Mouse (Mus musculus): ENCODE results near the gene Gstm5. TPM values are rescaled to one million over a fixed set of nuclear protein-coding genes. Genes with fewer than 3 reads are reported as not detected.
A peak's percentile ranks its signal among the peaks of the same experiment; 100 is the strongest.

Gene Gstm5
- polyA plus RNA-seq, 1 experiment from 2014 or later: 259 TPM

GRCm38 (mm10) chr3:107925335-107925734 lies 29.7 kb downstream of the Gstm5 start:
- H3K4me1 ChIP-seq (replicated peaks; ENCODE audit: control insufficient read depth, insufficient read depth, low read length): 0 out of 2 replicates have a peak, but pooled peaks cover 5% of the 10 kb centered on the region
- no peak overlapping the region for H3K4me2 ChIP-seq (replicated peaks)
- H3K36me3 ChIP-seq (replicated peaks; ENCODE audit: control insufficient read depth, insufficient read depth): no peaks in the 10 kb centered on the region
- DNase-seq (ENCODE audit: low spot score) (no peak), ATAC-seq (ENCODE audit: low FRiP score) (no peak)
- H3K27me3 ChIP-seq (ENCODE audit: control insufficient read depth, insufficient read depth, low read length): no peaks in the 10 kb centered on the region
- 93% methylated on average over 3 of the region's 3 CpGs for WGBS
- no peak overlapping the region for H3K4me3 ChIP-seq (replicated peaks; ENCODE audit: low read length)
- no peaks in the 10 kb centered on the region for H3K9me3 ChIP-seq (ENCODE audit: control insufficient read depth, low read length)
- H3K9ac ChIP-seq: no peak overlapping the region
- H3K27ac ChIP-seq: no peak overlapping the region

DNA sequence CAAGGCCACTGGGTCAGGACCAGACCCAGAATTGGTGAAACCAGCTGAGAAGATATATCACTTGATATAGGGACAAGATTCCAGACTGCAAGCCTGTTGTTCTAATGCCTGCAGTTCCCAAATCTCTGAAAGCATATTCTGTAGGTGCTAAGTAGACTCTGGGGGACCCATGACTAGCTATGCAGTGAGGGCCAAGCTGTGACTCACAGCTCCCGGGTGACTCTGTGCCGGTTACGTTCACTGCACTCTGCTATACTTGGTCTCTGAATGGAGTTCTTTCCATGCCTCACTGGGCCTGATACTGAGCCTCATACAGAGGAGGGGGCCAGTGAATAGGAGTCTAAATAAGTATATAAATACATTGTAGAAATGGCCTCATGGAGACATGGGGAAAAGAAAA lies 32.2 kb downstream of the Gstm5 start:
- ATAC-seq (ENCODE audit: low FRiP score) (no peak), DNase-seq (ENCODE audit: low spot score) (no peak)
- WGBS: 58% methylated on average over 3 of the region's 3 CpGs
- no peak overlapping the region for H3K4me2 ChIP-seq (replicated peaks)
- no peaks in the 10 kb centered on the region for H3K27me3 ChIP-seq (ENCODE audit: control insufficient read depth, insufficient read depth, low read length)
- H3K36me3 ChIP-seq (replicated peaks; ENCODE audit: control insufficient read depth, insufficient read depth): no peaks in the 10 kb centered on the region
- peaks cover 13% of the 10 kb centered on the region; the same call in 1 of the 2 replicates for H3K4me1 ChIP-seq (replicated peaks; ENCODE audit: control insufficient read depth, insufficient read depth, low read length)
- no peak overlapping the region for H3K4me3 ChIP-seq (replicated peaks; ENCODE audit: low read length)
- H3K9me3 ChIP-seq (ENCODE audit: control insufficient read depth, low read length): no peaks in the 10 kb centered on the region
- H3K9ac ChIP-seq: no peak overlapping the region
- no peak overlapping the region for H3K27ac ChIP-seq

GRCm38 (mm10) chr3:107928691-107929090 lies 33.1 kb downstream of the Gstm5 start:
- no peak overlapping the region for H3K27ac ChIP-seq
- no peak overlapping the region for H3K4me3 ChIP-seq (replicated peaks; ENCODE audit: low read length)
- no peaks in the 10 kb centered on the region for H3K9me3 ChIP-seq (ENCODE audit: control insufficient read depth, low read length)

GRCm38 (mm10) chr3:107929243-107929642 lies 33.6 kb downstream of the Gstm5 start:
- H3K36me3 ChIP-seq (replicated peaks; ENCODE audit: control insufficient read depth, insufficient read depth): no peaks in the 10 kb centered on the region
- no peak overlapping the region for H3K27ac ChIP-seq
- peaks cover 13% of the 10 kb centered on the region; the same call in 1 of the 2 replicates for H3K4me1 ChIP-seq (replicated peaks; ENCODE audit: control insufficient read depth, insufficient read depth, low read length)
- no peaks in the 10 kb centered on the region for H3K9me3 ChIP-seq (ENCODE audit: control insufficient read depth, low read length)
- DNase-seq (ENCODE audit: low spot score) (no peak), ATAC-seq (ENCODE audit: low FRiP score) (no peak)
- no peak overlapping the region for H3K9ac ChIP-seq
- WGBS: 89% methylated on average over 4 of the region's 4 CpGs
- no peak overlapping the region for H3K4me2 ChIP-seq (replicated peaks)
- no peak overlapping the region for H3K4me3 ChIP-seq (replicated peaks; ENCODE audit: low read length)
- no peaks in the 10 kb centered on the region for H3K27me3 ChIP-seq (ENCODE audit: control insufficient read depth, insufficient read depth, low read length)

More at GRCm38 (mm10) chr3:107928691-107929090, 33.1 kb downstream of the Gstm5 start:
- Histone ChIP-seq H3K4me2 (replicated peaks) (no peak overlapping the region), H3K36me3 (replicated peaks; ENCODE audit: control insufficient read depth, insufficient read depth) (no peaks in the 10 kb centered on the region), H3K4me1 (replicated peaks; ENCODE audit: control insufficient read depth, insufficient read depth, low read length) (peaks cover 13% of the 10 kb centered on the region; the same call in 1 of the 2 replicates), H3K9ac (no peak overlapping the region), H3K27me3 (ENCODE audit: control insufficient read depth, insufficient read depth, low read length) (no peaks in the 10 kb centered on the region)
- ATAC-seq (ENCODE audit: low FRiP score) (no peak), DNase-seq (ENCODE audit: low spot score) (no peak)
- WGBS: 88% methylated on average over 11 of the region's 11 CpGs

DNA sequence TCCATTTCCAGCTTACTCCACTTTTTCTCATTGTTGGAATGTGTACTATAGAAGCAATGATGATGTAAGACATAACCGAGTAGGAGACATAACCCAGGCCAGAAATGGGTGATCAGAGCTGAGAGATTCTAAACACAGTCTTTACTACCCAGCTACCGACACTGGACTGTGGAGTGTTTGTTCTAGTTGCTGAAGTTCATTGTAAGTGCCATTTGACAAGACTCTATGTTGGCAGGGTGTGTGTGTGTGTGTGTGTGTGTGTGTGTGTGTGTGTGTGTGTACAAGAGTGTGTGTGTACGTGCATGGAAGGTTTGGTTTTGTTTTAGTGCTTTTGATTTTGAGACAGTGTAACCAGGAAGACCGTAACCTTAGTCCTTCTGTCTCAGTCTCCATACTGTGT lies 34.1 kb downstream of the Gstm5 start:
- Histone ChIP-seq H3K9me3 (ENCODE audit: control insufficient read depth, low read length) (no peaks in the 10 kb centered on the region), H3K27me3 (ENCODE audit: control insufficient read depth, insufficient read depth, low read length) (no peaks in the 10 kb centered on the region), H3K4me3 (replicated peaks; ENCODE audit: low read length) (no peak overlapping the region), H3K27ac (no peak overlapping the region), H3K9ac (no peak overlapping the region), H3K4me1 (replicated peaks; ENCODE audit: control insufficient read depth, insufficient read depth, low read length) (peaks cover 13% of the 10 kb centered on the region; the same call in 1 of the 2 replicates), H3K4me2 (replicated peaks) (no peak overlapping the region), H3K36me3 (replicated peaks; ENCODE audit: control insufficient read depth, insufficient read depth) (no peaks in the 10 kb centered on the region)
- WGBS: 89% methylated on average over 4 of the region's 4 CpGs
- ATAC-seq (ENCODE audit: low FRiP score) (no peak), DNase-seq (ENCODE audit: low spot score) (no peak)

- Histone ChIP-seq H3K27me3 (ENCODE audit: control insufficient read depth, insufficient read depth, low read length) (no peaks in the 10 kb centered on the region), H3K9me3 (ENCODE audit: control insufficient read depth, low read length) (no peaks in the 10 kb centered on the region), H3K4me1 (replicated peaks; ENCODE audit: control insufficient read depth, insufficient read depth, low read length) (peaks cover 13% of the 10 kb centered on the region; the same call in 1 of the 2 replicates), H3K27ac (peak overlapping the region; percentile 74), H3K36me3 (replicated peaks; ENCODE audit: control insufficient read depth, insufficient read depth) (no peaks in the 10 kb centered on the region), H3K4me2 (replicated peaks) (peak overlapping the region; percentile 44), H3K9ac (0 out of 2 replicates have a peak overlapping the region, but pooled peaks have one; percentile 1), H3K4me3 (replicated peaks; ENCODE audit: low read length) (peak overlapping the region; percentile 20)
- no peak for ATAC-seq (ENCODE audit: low FRiP score)
- WGBS: 66% methylated on average over 2 of the region's 2 CpGs
- DNase-seq (ENCODE audit: low spot score): no peak
Measured at GRCm38 (mm10) chr3:107931134-107931533, 35.5 kb downstream of the Gstm5 start.

DNA sequence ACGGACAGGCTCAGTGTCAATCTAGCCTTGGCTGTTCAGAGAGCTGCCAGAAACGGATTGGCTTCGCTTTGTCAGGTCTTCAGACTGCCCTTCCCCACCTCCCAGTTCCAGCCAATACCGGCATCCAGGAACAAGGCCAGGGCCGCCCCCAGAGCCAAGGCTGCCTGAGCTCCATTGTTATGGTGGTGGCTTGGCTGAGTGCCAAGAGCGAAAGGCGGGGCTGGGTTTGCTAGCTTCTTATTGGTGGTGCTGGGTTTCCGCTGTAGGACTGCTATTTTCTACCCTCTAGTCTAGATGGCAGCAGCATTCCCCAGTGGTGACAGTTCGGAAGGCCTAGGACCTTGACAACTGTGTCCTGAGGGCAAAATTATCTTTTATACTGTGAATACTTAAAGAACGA lies 36.0 kb downstream of the Gstm5 start, which contains the start of gene Gstm7:
Gene Gstm7 (minus strand): TSS at position 148 of the 400 bp plus-strand sequence.
- DNase-seq (ENCODE audit: low spot score) (peak; percentile 96), ATAC-seq (ENCODE audit: low FRiP score) (peak; percentile 96)
- 6% methylated on average over 10 of the region's 10 CpGs for WGBS
- Histone ChIP-seq H3K4me3 (replicated peaks; ENCODE audit: low read length) (peak within 1 kb of the TSS; percentile 20), H3K9me3 (ENCODE audit: control insufficient read depth, low read length) (no peaks in the 10 kb centered on the region), H3K27me3 (ENCODE audit: control insufficient read depth, insufficient read depth, low read length) (no peaks in the 10 kb centered on the region), H3K9ac (0 out of 2 replicates have a peak within 1 kb of the TSS, but pooled peaks have one; percentile 1), H3K4me1 (replicated peaks; ENCODE audit: control insufficient read depth, insufficient read depth, low read length) (peaks cover 13% of the 10 kb centered on the region; the same call in 1 of the 2 replicates), H3K27ac (peak within 1 kb of the TSS; percentile 74), H3K4me2 (replicated peaks) (peak within 1 kb of the TSS; percentile 44), H3K36me3 (replicated peaks; ENCODE audit: control insufficient read depth, insufficient read depth) (no peaks in the 10 kb centered on the region)

DNA sequence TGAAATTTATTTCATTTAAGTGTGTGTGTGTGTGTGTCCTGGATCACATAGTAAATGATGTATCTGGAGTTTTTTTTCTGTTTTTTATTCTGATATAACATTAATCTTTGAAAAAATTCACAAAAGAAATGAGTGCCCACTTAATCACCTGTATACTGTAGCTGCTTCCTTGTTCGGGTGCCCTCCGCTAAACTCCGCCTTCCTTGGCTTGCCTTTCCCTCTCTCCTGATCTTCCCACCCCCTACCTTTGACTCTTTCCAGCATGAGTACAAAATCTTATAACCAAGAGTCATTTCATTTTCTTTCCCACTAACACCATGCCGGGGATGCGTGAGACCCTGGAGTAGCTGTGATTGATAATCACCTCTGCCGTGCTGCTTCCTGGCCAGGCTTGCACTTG lies 36.5 kb downstream of the Gstm5 start:
- no peak overlapping the region for H3K4me2 ChIP-seq (replicated peaks)
- H3K27ac ChIP-seq: no peak overlapping the region
- H3K4me1 ChIP-seq (replicated peaks; ENCODE audit: control insufficient read depth, insufficient read depth, low read length): peaks cover 13% of the 10 kb centered on the region; the same call in 1 of the 2 replicates
- no peaks in the 10 kb centered on the region for H3K27me3 ChIP-seq (ENCODE audit: control insufficient read depth, insufficient read depth, low read length)
- WGBS: 61% methylated on average over 6 of the region's 6 CpGs
- ATAC-seq (ENCODE audit: low FRiP score) (no peak), DNase-seq (ENCODE audit: low spot score) (no peak)
- H3K9ac ChIP-seq: no peak overlapping the region
- H3K9me3 ChIP-seq (ENCODE audit: control insufficient read depth, low read length): no peaks in the 10 kb centered on the region
- H3K4me3 ChIP-seq (replicated peaks; ENCODE audit: low read length): no peak overlapping the region
- H3K36me3 ChIP-seq (replicated peaks; ENCODE audit: control insufficient read depth, insufficient read depth): no peaks in the 10 kb centered on the region

DNA sequence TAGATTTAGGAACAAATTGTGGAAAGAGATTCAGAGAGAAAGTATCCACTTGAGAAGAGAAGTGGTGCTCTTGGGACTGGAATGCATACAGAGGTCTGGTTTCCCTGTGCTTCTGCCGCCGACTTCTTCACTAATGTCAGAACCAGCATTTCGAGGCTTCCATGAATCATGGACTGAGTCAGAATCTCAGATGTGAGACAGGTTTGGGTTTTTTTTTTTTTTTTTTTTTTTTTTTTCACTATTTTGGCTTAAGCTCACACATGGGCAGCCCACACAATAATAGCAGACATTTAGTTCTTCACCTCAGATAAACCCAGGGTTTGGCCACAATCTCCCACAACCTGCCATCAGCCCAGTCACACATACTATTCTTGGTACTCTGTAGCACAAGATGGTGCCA lies 39.6 kb downstream of the Gstm5 start:
- Histone ChIP-seq H3K27ac (no peak overlapping the region), H3K4me2 (replicated peaks) (no peak overlapping the region), H3K9ac (no peak overlapping the region), H3K4me1 (replicated peaks; ENCODE audit: control insufficient read depth, insufficient read depth, low read length) (peaks cover 12% of the 10 kb centered on the region; the same call in 1 of the 2 replicates), H3K9me3 (ENCODE audit: control insufficient read depth, low read length) (no peaks in the 10 kb centered on the region), H3K4me3 (replicated peaks; ENCODE audit: low read length) (no peak overlapping the region), H3K27me3 (ENCODE audit: control insufficient read depth, insufficient read depth, low read length) (no peaks in the 10 kb centered on the region), H3K36me3 (replicated peaks; ENCODE audit: control insufficient read depth, insufficient read depth) (no peaks in the 10 kb centered on the region)
- ATAC-seq (ENCODE audit: low FRiP score): no peak
- DNase-seq (ENCODE audit: low spot score): no peak
- 88% methylated on average over 3 of the region's 3 CpGs for WGBS

DNA sequence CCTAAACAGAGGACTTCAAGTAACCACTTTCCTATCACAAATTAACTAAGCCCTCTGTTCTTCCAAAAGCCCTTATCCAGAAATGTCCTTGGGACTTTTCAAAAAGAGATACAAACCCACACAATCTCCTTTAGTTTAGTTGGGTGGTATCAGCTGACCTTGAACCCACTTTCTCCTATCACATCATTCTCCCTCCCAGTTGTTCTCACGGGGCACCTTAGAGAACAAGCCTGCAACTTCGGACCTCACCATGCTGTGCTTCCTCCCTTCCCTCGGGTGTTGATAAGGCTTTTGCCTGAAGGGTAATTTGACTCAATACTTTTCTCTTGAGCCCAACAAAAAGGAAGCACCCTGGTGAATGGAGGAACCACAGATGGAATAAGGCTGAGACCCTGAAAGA lies 40.3 kb downstream of the Gstm5 start:
- H3K4me1 ChIP-seq (replicated peaks; ENCODE audit: control insufficient read depth, insufficient read depth, low read length): peaks cover 6% of the 10 kb centered on the region; the same call in 1 of the 2 replicates
- H3K27me3 ChIP-seq (ENCODE audit: control insufficient read depth, insufficient read depth, low read length): no peaks in the 10 kb centered on the region
- no peak overlapping the region for H3K9ac ChIP-seq
- H3K4me2 ChIP-seq (replicated peaks): no peak overlapping the region
- no peak overlapping the region for H3K27ac ChIP-seq
- no peaks in the 10 kb centered on the region for H3K36me3 ChIP-seq (replicated peaks; ENCODE audit: control insufficient read depth, insufficient read depth)
- no peaks in the 10 kb centered on the region for H3K9me3 ChIP-seq (ENCODE audit: control insufficient read depth, low read length)
- ATAC-seq (ENCODE audit: low FRiP score) (no peak), DNase-seq (ENCODE audit: low spot score) (no peak)
- WGBS: 78% methylated on average over 3 of the region's 3 CpGs
- H3K4me3 ChIP-seq (replicated peaks; ENCODE audit: low read length): no peak overlapping the region
